Mouse (Mus musculus) MEL (cell line): ENCODE measurements around the gene Ptprr.

Experiments used
- BHLHE40 ChIP-seq: IDR thresholded peaks from 2 replicates; pipeline ENCODE4 v1.6.1; 2012; ENCODE audit warnings: low read depth, mild to moderate bottlenecking, inconsistent platforms, low read length, improper control_type of control experiment, borderline replicate concordance
- CTCF ChIP-seq, 3 experiments: IDR thresholded peaks in 2 of 3; conservative IDR thresholded peaks in 1 of 3; 2 replicates each; pipeline ENCODE4 v1.5.1; 2011 to 2012; ENCODE audit warnings: low read length in 3 of 3, low read depth in 2 of 3, mild to moderate bottlenecking in 2 of 3, improper control_type of control experiment in 1 of 3, inconsistent platforms in 1 of 3, mixed read lengths in 1 of 3, moderate library complexity in 1 of 3; ENCODE audit not compliant: control insufficient read depth in 1 of 3, insufficient read depth in 1 of 3, poor library complexity in 1 of 3, severe bottlenecking in 1 of 3
- USF1 ChIP-seq: IDR thresholded peaks from 2 replicates; pipeline ENCODE4 v1.6.1; 2014; ENCODE audit warnings: low read depth, mild to moderate bottlenecking, inconsistent platforms, low read length, improper control_type of control experiment, moderate library complexity

DNA sequence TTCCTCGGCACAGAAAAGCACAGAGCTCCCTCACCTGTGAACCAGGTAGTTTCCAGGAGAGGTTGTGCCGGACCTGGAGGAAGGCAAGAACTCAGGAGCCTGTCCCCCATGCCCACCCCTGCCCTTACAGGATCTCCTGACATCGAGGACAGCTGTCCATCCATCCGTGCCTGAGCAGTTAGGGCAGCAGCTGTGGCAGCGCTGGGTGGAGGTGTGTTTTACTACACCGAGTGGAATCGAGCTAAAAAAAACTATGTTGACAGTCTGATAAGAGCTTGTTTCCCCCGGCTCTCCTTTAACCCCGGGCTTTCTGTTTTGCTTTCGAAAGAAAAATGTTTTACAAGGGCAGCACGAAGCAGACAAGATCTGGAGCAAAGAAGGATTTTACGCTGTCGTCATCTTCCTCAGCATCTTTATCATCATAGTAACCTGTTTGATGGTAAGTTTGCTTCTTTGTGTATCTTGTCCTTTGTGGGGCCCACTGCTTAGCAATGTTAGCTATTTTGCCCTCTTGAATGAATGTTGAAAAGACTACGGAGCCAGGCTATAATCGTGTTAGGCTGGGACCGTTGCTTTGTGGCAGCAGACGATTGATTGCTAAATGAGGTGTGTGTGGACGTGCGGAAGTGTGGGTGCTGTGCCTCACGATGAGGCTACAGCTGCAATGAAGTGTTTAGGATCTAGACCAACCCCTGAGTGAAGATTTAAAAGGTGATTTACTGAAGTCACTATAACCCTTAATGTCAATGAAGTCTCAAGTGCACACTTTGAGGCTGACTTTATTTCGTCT, 159.6 kb downstream of the Ptprr start:
- TF ChIP-seq BHLHE40 (no peak), CTCF (IDR thresholded peaks at IDR 0.05 in 2 of 3, conservative IDR thresholded peaks at IDR 0.05 in 1 of 3; ENCODE audit: control insufficient read depth in 1 of 3, insufficient read depth in 1 of 3, low read depth in 2 of 3, low read length in 3 of 3, poor library complexity in 1 of 3, severe bottlenecking in 1 of 3) (no peak), USF1 (no peak)
